Mouse (Mus musculus): ENCODE data around the gene Mrpl49.
A peak's percentile ranks its signal among the peaks of the same experiment; 100 is the strongest.

Gene Mrpl49

GRCm38 (mm10) chr19:6057313-6058096, at the start of gene Mrpl49, which contains the start of gene Fau:
Gene Mrpl49, minus strand, starts transcription at chr19:6057785.
Gene Fau, plus strand, starts transcription at chr19:6057844.
- DNase-seq (ENCODE audit: low spot score), result peak; percentile 96

GRCm38 (mm10) chr19:6105586-6105985, 48.0 kb upstream of the Mrpl49 start, which contains the start of gene Naaladl1:
Gene Naaladl1, plus strand, starts transcription at chr19:6105782.
- no peak for DNase-seq (ENCODE audit: low spot score)

GRCm38 (mm10) chr19:6104476-6104875, 46.9 kb upstream of the Mrpl49 start:
- no peak for DNase-seq (ENCODE audit: low spot score)

- no peak for DNase-seq (ENCODE audit: low spot score)
Observed at GRCm38 (mm10) chr19:6102169-6102853, 44.7 kb upstream of the Mrpl49 start.

GRCm38 (mm10) chr19:6101186-6101585, 43.6 kb upstream of the Mrpl49 start:
- no peak for DNase-seq (ENCODE audit: low spot score)

GRCm38 (mm10) chr19:6097847-6098246, 40.3 kb upstream of the Mrpl49 start:
- no peak for DNase-seq (ENCODE audit: low spot score)

GRCm38 (mm10) chr19:6094119-6094518, 36.5 kb upstream of the Mrpl49 start, which contains the start of gene AC131692.1:
Gene AC131692.1, plus strand, starts transcription at chr19:6094419.
- DNase-seq (ENCODE audit: low spot score), result no peak

- DNase-seq (ENCODE audit: low spot score), result no peak
Observed at GRCm38 (mm10) chr19:6088841-6089240, 31.3 kb upstream of the Mrpl49 start.

- DNase-seq (ENCODE audit: low spot score), result no peak
Observed at GRCm38 (mm10) chr19:6085417-6085879, 27.9 kb upstream of the Mrpl49 start.

- DNase-seq (ENCODE audit: low spot score), result peak; percentile 86
Observed at GRCm38 (mm10) chr19:6084478-6085248, 27.1 kb upstream of the Mrpl49 start, which contains the start of the genes Zfpl1 and Cdca5. Gene Zfpl1, minus strand, starts transcription at chr19:6084956. Gene Cdca5, plus strand, starts transcription at chr19:6084983.

GRCm38 (mm10) chr19:6082156-6082555, 24.6 kb upstream of the Mrpl49 start, which contains the start of gene Gm28374:
Gene Gm28374, minus strand, starts transcription at chr19:6082256.
- DNase-seq (ENCODE audit: low spot score), result no peak

GRCm38 (mm10) chr19:6079983-6080480, 22.4 kb upstream of the Mrpl49 start, which contains the start of gene Tmem262:
Gene Tmem262, plus strand, starts transcription at chr19:6080033.
- DNase-seq (ENCODE audit: low spot score), result no peak

GRCm38 (mm10) chr19:6076564-6077393, 19.2 kb upstream of the Mrpl49 start, which contains the start of gene Vps51:
Gene Vps51, minus strand, starts transcription at chr19:6077231.
- peak; percentile 56 for DNase-seq (ENCODE audit: low spot score)

GRCm38 (mm10) chr19:6073889-6074288, 16.3 kb upstream of the Mrpl49 start:
- DNase-seq (ENCODE audit: low spot score), result no peak

GRCm38 (mm10) chr19:6071261-6071660, 13.7 kb upstream of the Mrpl49 start:
- DNase-seq (ENCODE audit: low spot score), result no peak

- no peak for DNase-seq (ENCODE audit: low spot score)
Observed at GRCm38 (mm10) chr19:6070571-6071250, 13.1 kb upstream of the Mrpl49 start.

GRCm38 (mm10) chr19:6069851-6070250, 12.3 kb upstream of the Mrpl49 start:
- DNase-seq (ENCODE audit: low spot score), result no peak

- DNase-seq (ENCODE audit: low spot score), result no peak
Observed at GRCm38 (mm10) chr19:6068951-6069350, 11.4 kb upstream of the Mrpl49 start.

- DNase-seq (ENCODE audit: low spot score), result peak; percentile 75
Observed at GRCm38 (mm10) chr19:6067724-6068415, 10.3 kb upstream of the Mrpl49 start, which contains the start of gene Tm7sf2. Gene Tm7sf2, minus strand, starts transcription at chr19:6068373.

All from ovary, postnatal 10 days (tissue).